Mouse (Mus musculus): ENCODE results near the gene Mlf1. TPM values are rescaled to one million over a fixed set of nuclear protein-coding genes. Genes with fewer than 3 reads are reported as not detected.

Gene Mlf1
- polyA plus RNA-seq, 1 experiment from 2014 or later: 4.8 TPM

GRCm38 (mm10) chr3:67351406-67352127, 22.3 kb upstream of the Mlf1 start:
- no peak for TF ChIP-seq CTCF (IDR thresholded peaks at IDR 0.05; ENCODE audit: low read depth)
- H3K9ac ChIP-seq (ENCODE audit: low read depth, low read length): no peak overlapping the region
- no peaks in the 10 kb centered on the region for H3K36me3 ChIP-seq (ENCODE audit: control insufficient read depth, insufficient read depth)
- no peaks in the 10 kb centered on the region for H3K27me3 ChIP-seq (replicated peaks; ENCODE audit: control insufficient read depth, insufficient read depth, low read length)
- H3K4me3 ChIP-seq (ENCODE audit: low read depth, low read length): no peak overlapping the region
- H3K9me3 ChIP-seq (ENCODE audit: control insufficient read depth): no peaks in the 10 kb centered on the region
- no peak overlapping the region for H3K27ac ChIP-seq (ENCODE audit: low read depth, low read length)
- WGBS: 85% methylated on average over 12 of the region's 12 CpGs
- H3K4me2 ChIP-seq (replicated peaks; ENCODE audit: low read depth): no peak overlapping the region
- ATAC-seq: no peak
- no peaks in the 10 kb centered on the region for H3K4me1 ChIP-seq (replicated peaks; ENCODE audit: control insufficient read depth, insufficient read depth, low read length)

GRCm38 (mm10) chr3:67352128-67352762, 21.7 kb upstream of the Mlf1 start:
- Histone ChIP-seq H3K4me3 (ENCODE audit: low read depth, low read length) (no peak overlapping the region), H3K27ac (ENCODE audit: low read depth, low read length) (no peak overlapping the region), H3K4me2 (replicated peaks; ENCODE audit: low read depth) (no peak overlapping the region), H3K9ac (ENCODE audit: low read depth, low read length) (no peak overlapping the region), H3K36me3 (ENCODE audit: control insufficient read depth, insufficient read depth) (no peaks in the 10 kb centered on the region), H3K4me1 (replicated peaks; ENCODE audit: control insufficient read depth, insufficient read depth, low read length) (no peaks in the 10 kb centered on the region), H3K9me3 (ENCODE audit: control insufficient read depth) (no peaks in the 10 kb centered on the region), H3K27me3 (replicated peaks; ENCODE audit: control insufficient read depth, insufficient read depth, low read length) (no peaks in the 10 kb centered on the region)
- TF ChIP-seq CTCF (IDR thresholded peaks at IDR 0.05; ENCODE audit: low read depth): peak; percentile 87
- 28% methylated on average over 4 of the region's 5 CpGs for WGBS
- ATAC-seq: no peak

- Histone ChIP-seq H3K9ac (ENCODE audit: low read depth, low read length) (no peak overlapping the region), H3K27ac (ENCODE audit: low read depth, low read length) (no peak overlapping the region), H3K4me3 (ENCODE audit: low read depth, low read length) (no peak overlapping the region), H3K27me3 (replicated peaks; ENCODE audit: control insufficient read depth, insufficient read depth, low read length) (no peaks in the 10 kb centered on the region), H3K4me1 (replicated peaks; ENCODE audit: control insufficient read depth, insufficient read depth, low read length) (no peaks in the 10 kb centered on the region), H3K9me3 (ENCODE audit: control insufficient read depth) (no peaks in the 10 kb centered on the region), H3K4me2 (replicated peaks; ENCODE audit: low read depth) (no peak overlapping the region), H3K36me3 (ENCODE audit: control insufficient read depth, insufficient read depth) (no peaks in the 10 kb centered on the region)
- no peak for TF ChIP-seq CTCF (IDR thresholded peaks at IDR 0.05; ENCODE audit: low read depth)
- 94% methylated on average over 3 of the region's 3 CpGs for WGBS
- no peak for ATAC-seq
These were observed 21.1 kb upstream of the Mlf1 start for GRCm38 (mm10) chr3:67352763-67353149.

- WGBS: 92% methylated on average over 7 of the region's 7 CpGs
- H3K4me2 ChIP-seq (replicated peaks; ENCODE audit: low read depth): no peak overlapping the region
- H3K27ac ChIP-seq (ENCODE audit: low read depth, low read length): no peak overlapping the region
- H3K9ac ChIP-seq (ENCODE audit: low read depth, low read length): no peak overlapping the region
- no peak for TF ChIP-seq CTCF (IDR thresholded peaks at IDR 0.05; ENCODE audit: low read depth)
- no peak for ATAC-seq
- no peaks in the 10 kb centered on the region for H3K4me1 ChIP-seq (replicated peaks; ENCODE audit: control insufficient read depth, insufficient read depth, low read length)
- H3K36me3 ChIP-seq (ENCODE audit: control insufficient read depth, insufficient read depth): no peaks in the 10 kb centered on the region
- no peaks in the 10 kb centered on the region for H3K9me3 ChIP-seq (ENCODE audit: control insufficient read depth)
- H3K4me3 ChIP-seq (ENCODE audit: low read depth, low read length): no peak overlapping the region
- H3K27me3 ChIP-seq (replicated peaks; ENCODE audit: control insufficient read depth, insufficient read depth, low read length): no peaks in the 10 kb centered on the region
These were observed 15.5 kb upstream of the Mlf1 start for GRCm38 (mm10) chr3:67358376-67358775.

- no peak overlapping the region for H3K4me3 ChIP-seq (ENCODE audit: low read depth, low read length)
- no peaks in the 10 kb centered on the region for H3K4me1 ChIP-seq (replicated peaks; ENCODE audit: control insufficient read depth, insufficient read depth, low read length)
- TF ChIP-seq CTCF (IDR thresholded peaks at IDR 0.05; ENCODE audit: low read depth): no peak
- no peaks in the 10 kb centered on the region for H3K9me3 ChIP-seq (ENCODE audit: control insufficient read depth)
- H3K36me3 ChIP-seq (ENCODE audit: control insufficient read depth, insufficient read depth): no peaks in the 10 kb centered on the region
- no peaks in the 10 kb centered on the region for H3K27me3 ChIP-seq (replicated peaks; ENCODE audit: control insufficient read depth, insufficient read depth, low read length)
- no peak for ATAC-seq
- H3K4me2 ChIP-seq (replicated peaks; ENCODE audit: low read depth): no peak overlapping the region
- WGBS: 76% methylated on average over 4 of the region's 4 CpGs
- H3K9ac ChIP-seq (ENCODE audit: low read depth, low read length): no peak overlapping the region
- H3K27ac ChIP-seq (ENCODE audit: low read depth, low read length): no peak overlapping the region
These were observed 7.6 kb upstream of the Mlf1 start for GRCm38 (mm10) chr3:67366087-67366892.

- TF ChIP-seq CTCF (IDR thresholded peaks at IDR 0.05; ENCODE audit: low read depth): no peak
- no peaks in the 10 kb centered on the region for H3K9me3 ChIP-seq (ENCODE audit: control insufficient read depth)
- WGBS: 85% methylated on average over 6 of the region's 6 CpGs
These were observed 6.4 kb upstream of the Mlf1 start for GRCm38 (mm10) chr3:67367481-67367880.

More at GRCm38 (mm10) chr3:67367481-67367880, 6.4 kb upstream of the Mlf1 start:
- Histone ChIP-seq H3K4me3 (ENCODE audit: low read depth, low read length) (no peak overlapping the region), H3K27ac (ENCODE audit: low read depth, low read length) (no peak overlapping the region), H3K9ac (ENCODE audit: low read depth, low read length) (no peak overlapping the region), H3K4me2 (replicated peaks; ENCODE audit: low read depth) (no peak overlapping the region), H3K36me3 (ENCODE audit: control insufficient read depth, insufficient read depth) (no peaks in the 10 kb centered on the region), H3K4me1 (replicated peaks; ENCODE audit: control insufficient read depth, insufficient read depth, low read length) (no peaks in the 10 kb centered on the region), H3K27me3 (replicated peaks; ENCODE audit: control insufficient read depth, insufficient read depth, low read length) (no peaks in the 10 kb centered on the region)
- ATAC-seq: no peak

All from intestine, postnatal 0 days (tissue).